Mouse (Mus musculus) testis, postnatal 14 days (tissue): ENCODE measurements around the gene Tssk3.
"Not testable (repeated sequence)": the region's sequence is repeated elsewhere in the genome, so short reads cannot be mapped to it uniquely, and the experiment has no call there.

Source experiments
- DNase-seq: peaks from one replicate; pipeline ENCODE4 v3.0.0; 2021; ENCODE audit warnings: low spot score

Tssk3 gene

DNA sequence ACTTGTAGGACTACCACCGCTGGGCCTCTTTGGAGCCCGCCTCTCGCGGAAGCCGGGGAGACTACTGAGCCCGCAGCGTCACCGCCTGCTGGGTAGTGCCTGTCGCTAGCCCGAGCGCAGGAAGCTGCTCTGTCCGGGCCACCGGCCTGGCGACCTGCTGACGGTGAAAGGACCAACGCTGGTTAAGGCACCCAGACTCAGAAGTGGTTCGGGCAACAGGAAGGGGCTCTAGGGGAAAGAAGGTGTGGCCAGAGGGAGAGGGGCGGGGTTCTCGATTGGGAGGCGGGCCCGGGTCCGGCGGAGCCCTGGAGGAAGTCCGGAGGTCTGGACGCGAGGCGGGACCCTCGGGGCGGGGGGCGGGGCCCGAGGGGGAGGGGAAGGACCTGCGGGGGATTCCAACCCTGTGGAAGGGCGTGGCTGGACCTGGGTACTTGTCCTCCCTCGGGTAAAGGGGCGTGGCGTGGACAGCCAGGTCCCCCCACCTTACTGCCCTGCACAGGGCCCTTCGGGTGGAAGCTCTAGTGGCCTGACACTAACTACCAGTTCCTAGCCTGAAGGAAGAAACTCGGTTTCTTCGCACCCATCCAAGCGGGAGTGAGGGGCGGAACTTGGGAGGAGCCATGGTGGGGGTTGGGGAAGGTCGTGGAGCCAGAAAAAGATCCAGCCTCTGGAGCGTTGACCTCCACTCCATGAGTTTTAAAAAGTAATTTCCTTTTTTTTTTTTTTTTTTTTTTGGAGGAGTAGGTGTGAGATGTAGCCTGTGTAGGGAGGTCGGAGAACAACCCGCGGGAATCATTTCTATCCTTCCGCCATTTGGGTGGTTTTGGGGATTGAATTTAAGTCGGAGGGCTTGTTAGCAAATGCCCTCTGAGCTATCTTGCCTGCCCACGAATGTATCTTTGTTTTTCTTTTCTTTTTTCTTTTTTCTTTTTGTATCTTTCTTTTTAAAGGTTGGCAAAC lies 10.1 kb upstream of the Tssk3 start:
- peak; percentile 91 for DNase-seq

DNA sequence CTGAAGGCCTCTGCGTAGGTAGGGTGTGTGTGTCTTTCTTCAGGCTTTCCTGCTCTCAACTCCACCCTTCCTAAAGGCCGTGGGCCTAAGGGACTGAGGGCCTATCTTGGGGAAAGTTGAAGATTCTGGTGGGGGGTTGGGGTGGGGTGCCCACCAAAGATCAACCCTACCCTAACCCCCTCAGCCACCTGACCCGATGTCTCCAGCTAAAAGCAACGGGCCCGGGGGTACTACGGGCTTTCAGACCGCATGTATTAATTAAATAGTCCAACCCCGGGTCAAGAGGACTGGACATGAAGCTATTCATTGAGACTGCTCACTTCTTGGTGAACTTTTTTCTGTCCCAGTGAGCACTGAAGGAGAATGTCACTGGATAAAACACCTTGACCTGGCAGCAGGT lies 9.2 kb upstream of the Tssk3 start:
- no peak for DNase-seq

DNA sequence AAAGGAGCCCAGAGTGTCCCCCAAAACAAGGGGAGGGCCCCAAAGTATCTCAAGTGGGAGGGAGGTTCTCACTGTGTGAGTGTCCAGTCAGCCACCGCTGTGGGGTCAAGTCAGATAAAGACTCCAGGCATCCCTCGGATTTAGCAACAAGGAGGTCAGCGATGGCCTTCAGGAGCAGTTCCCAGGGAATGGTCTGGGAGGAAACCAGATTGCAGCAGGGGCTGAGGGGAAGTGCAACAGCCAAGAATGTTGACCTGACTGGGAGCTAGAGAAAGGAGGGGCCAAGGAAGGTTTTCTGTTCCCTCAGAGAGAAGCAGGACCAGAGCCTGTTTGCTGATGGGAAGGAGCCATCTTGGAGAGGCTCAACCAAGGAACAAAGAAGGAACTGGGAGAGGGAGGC lies 8.1 kb upstream of the Tssk3 start:
- DNase-seq: peak; percentile 75

DNA sequence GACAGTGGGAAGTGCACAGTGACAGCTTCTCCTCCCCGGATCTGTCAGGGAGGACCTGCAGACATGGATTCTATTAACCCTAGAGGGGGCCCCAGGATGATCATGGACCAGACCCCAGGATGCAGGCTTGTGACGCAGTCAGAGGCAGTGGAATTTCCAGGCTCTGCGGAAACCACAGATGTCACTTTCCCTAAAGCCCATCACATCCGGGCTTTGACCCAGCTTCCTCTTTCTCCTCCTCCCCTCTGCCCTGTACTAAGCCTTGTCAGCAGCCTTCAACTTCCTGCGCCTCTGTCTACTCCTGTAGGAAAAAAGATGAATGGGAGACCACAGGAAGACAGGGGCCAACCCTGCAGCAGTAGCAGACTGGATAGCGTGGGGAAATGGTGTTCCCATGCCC lies 5.8 kb upstream of the Tssk3 start:
- no peak for DNase-seq

DNA sequence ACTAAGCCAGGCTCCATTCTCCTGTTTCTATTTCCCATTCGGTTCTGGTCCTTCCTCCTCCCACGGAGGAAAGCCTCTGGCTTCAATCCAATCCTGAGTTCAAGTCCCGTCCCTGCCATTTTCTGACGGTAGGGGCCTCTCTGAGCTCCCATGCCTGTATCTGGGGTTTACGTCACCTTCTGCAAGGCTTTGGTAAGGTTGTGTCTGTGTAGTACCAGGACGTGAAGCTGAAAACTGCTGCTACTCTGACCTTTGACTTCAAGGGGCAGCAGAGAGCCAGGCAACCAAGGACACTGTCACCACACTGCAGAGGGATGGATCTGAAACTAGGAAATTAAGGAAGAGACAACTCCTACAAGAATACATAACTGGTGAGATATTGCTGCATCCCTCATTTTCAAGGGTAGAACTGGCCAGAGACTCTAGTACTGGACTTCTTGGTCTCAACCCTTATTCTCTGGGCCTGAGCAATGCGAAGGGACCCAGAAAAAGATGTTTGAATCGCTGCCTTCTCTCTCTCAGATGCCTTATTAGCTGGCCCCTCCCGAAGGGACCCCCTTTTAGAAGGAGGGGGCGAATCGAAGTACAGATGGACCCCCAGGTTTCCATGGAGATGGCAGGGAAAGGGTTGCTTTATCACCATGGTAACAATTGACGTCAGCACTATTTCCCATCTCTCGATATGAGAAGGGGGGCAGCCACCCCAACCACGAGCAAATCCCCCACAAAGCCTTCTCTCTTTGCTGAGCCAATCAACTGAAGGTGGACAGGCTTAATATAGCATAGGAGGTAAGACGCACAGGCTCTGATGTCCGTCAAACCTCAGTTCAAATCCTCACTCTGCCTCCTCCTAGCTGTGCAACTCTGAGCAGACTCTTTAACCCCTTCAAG lies 5.1 kb upstream of the Tssk3 start:
- DNase-seq: no peak

DNA sequence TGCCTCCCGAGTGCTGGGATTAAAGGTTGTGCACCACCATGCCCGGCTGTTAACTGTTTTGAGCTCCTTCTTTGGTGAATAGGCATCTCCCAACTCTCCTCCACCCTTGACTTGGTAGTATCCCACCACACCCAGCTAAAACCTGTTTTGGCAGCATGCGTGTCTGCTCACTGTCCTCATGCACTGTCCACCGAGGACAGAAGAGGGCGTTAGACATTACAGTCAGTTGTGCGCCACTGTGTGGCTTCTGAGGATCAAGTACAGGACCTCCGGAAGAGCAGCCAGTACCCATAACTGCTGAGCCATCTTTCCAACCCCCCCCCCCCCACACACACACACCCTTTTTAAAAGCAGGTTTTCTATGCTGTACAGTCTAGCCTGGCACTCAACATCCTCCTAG lies 3.9 kb upstream of the Tssk3 start:
- DNase-seq: no peak

DNA sequence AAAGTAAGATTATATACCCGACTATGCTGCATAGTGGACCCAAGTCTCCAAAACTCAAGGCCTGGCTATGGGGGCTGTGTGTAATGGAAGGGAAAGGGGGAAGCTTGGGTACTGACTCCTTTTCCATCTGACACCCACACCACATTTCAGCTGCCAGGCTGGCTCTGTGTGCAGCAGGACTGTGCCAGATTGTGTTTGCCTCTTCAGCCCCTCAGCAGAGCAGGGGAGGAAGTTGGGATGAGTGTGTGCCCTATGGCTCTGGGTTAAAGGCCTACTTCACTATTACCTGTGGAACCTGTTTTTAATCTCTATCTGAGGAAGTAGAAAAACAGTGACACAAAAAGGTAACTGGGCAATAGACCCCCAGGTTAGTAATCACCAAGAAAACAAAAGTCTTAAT lies 9.7 kb downstream of the Tssk3 start:
- DNase-seq: no peak

DNA sequence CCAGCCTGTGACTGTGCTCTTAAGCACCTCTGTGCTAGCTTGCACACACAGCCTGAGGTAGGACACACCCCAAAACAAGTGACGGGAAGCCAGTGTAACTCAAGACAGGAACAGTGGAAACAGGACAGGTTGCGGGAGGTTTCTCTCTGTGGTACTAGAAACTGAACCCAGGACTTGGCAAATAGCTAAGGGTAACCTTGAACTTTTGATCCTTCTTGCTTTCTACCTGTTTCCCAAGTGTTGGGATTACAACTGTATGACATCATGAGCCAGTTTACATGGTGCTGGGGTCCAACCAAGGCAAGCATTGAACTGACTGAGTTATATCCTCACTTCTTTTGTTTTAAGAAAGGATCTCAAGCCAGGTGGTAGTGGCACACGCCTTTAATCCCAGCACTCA lies 11.0 kb downstream of the Tssk3 start:
- DNase-seq: no peak

DNA sequence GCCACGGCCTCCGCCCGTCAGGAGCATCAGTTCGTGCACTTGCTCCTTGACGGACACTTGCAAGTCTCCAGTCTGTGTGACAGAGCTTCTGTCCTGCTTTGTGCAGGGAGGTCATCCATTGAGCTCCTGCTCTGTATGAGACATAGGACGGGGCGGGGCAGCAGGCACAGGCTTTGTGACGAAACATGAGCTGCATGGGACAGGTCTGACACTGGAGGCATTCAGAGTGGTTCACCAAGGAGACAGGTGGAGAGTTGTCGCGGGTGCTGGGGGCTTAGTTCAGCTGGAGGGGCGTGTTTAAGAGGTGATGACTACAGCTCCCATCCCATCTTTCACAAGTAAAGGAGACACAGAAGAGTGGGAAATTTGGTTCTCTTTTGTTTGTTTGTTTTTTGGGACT lies 14.8 kb downstream of the Tssk3 start:
- DNase-seq: no peak

DNA sequence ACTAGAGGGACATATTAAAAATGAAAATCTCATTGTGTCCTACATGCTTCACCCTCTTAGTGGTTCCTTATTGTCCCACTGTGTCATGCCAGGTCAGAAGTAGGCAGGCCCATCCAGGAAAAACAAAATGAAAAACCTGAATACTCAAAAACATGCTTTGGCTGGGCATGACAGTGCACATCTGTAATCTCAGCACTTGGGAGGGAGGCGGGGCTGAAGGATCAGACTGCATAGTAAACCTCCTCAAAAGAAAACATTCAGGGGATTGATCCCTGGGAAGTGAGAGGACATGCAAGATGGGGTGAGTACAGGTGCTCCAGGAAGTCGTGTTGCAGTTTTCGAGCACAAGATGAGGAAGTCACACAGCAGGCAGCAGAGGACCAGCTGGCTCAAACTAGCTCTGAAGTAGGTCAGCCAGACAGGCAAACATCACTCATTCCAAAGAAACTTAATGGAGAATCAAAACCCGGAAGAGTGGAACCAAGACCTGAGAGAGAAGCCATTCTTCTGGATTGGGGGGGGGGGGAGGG lies 26.5 kb downstream of the Tssk3 start:
- no peak for DNase-seq

DNA sequence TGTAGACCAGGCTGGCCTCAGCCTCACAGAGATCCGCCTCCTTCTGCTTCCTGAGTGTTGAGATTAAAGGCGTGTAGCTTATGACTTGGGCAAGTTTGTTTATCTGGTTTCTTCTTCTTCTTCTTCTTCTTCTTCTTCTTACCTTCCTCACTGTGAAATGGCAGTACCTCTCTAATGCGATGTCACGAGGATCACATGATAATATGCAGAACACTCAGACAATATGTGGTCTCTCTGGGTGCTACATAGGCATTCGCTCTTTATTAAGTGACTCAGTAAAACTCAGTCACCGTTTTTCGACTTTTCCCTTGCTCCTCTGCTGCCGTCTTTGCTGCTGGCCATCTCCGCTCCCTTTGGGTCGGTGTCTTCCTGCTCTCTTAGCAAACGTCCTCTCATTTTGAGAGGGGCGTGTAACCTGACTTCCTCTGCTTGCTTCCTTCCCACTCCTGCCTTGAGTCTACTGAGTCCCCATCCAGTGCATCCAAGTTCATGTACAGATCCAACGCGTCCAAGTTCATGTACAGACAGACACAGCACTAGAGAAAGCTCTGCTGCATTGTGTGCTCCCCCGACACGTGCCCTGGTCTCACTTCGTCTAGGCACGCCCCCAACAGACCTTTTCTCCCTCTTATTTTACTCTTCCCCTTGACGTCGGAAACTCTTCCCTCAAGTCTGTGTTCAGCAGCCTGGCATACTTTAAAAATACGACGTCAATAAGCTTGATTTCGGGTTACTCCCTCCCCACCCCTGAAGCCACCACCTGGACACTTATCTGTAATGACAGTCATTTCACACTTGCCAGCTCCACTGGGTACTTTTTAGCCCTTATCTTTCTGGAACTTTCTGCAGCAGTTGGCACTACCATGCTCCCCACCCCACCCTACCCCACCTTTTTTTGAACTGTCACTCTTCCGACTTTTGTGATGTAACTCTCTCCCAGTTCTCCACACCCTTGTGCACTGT lies 27.4 kb downstream of the Tssk3 start:
- DNase-seq: no peak

DNA sequence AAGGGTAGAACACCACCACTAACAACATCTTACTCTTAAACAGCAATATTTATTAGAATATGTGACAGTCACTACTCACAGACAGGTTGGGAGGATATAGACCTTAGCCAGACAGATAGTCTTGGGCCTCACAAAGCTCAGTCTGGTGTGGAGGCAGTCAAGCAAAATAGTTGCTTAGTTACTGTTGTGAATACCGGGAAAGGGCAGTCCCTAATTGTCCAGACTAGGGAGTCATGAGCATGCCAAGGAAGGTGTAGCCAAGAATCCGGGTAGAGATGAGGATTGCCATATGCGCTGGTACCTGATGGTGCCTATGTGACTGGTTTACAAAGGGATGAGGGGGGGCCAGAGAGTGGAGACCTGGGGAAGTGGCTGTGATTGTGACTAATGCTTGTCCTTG lies 28.7 kb downstream of the Tssk3 start:
- no peak for DNase-seq

DNA sequence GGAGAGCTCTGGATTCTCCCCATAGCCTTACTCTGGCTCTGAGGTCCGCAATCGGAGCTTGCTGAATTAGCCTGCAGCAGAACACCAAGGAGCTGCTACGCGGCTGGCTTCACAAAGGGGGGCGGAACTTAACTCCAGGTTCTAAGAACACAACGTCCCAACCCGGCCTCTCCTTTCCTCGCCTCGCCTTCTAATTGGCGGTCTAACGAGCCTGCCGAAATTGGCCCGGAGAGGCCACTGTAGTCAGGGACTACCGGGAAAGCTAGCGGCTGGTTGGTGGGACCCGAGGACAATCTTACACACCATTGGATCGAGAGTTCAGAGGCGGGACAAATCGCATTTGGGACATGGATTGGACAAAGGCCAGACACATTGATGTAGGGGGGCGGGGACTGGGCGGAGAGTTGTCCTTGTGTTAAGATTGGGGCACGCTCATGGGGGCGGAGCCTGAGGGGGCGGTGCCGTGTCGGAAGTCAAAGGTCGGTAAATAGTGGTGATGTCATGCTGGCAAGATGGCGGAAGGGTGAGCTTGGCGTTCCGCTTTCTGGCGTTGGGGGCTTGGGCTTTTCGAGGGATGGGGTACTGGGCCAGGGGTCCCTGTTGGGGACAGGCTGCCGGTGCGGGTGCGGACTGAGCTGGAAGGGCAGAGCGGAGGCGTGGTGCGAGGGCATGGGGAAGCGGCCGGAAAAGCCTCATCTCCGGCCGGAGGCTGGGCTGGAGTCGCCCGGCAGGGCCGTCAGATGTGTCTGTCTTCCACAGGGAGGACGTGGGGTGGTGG lies 29.4 kb downstream of the Tssk3 start, which contains the start of gene Bsdc1:
Bsdc1 (plus strand) TSS at position 399 of the 778 bp plus-strand sequence.
- DNase-seq: peak; percentile 100

DNA sequence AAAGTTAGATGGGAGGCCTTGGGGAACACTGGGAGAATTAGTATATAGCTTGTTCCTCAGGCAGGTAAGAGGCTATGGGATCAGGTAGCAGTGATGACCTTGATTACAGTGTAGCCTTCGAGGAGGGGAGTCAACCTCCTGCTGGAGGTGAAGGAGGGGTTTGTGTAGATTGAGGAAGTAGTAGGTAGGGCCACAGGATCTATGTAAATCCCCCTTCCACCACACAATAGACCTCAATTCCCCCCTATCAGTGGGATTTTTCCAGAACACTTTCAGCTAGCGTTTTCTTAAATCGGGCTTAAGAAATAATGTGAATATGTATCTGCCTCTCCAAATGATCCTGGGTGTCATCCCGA lies 30.0 kb downstream of the Tssk3 start:
- DNase-seq: no peak

DNA sequence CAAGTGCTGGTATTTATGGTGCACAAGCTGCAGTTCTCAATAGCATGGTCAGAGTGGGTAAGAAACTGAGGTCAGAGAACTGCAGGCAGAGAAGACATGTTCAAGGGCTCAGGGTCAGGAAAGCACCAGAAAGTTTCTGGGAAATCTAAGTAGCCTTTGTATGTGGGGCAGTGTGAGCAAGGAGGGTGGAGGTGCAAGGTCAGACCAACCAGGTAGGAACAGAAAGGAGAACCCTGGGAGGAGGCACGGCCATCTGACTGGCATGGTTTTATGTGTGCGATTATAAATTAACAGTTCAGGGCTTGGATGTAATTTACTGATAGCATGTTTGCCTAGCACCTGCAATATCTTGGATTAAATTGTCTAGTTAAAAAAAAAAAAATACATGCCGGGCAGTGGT lies 31.1 kb downstream of the Tssk3 start:
- no peak for DNase-seq

DNA sequence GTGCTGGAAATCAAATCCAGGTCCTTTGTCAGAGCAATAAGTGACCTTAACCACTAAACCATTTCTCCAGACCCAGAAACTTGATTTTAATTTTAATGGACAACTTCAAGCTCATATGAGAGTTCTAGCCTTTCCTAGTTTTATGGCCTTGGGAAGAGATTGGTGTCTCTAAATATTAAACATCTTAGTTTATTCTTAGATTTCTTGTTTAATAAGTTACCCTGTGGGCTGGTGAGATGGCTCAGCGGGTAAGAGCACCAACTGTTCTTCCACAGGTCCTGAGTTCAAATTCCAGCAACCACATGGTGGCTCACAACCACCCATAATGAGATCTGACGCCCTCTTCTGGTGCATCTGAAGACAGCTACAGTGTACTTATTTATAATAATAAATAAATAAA lies 33.5 kb downstream of the Tssk3 start:
- not testable (repeated sequence) for DNase-seq

DNA sequence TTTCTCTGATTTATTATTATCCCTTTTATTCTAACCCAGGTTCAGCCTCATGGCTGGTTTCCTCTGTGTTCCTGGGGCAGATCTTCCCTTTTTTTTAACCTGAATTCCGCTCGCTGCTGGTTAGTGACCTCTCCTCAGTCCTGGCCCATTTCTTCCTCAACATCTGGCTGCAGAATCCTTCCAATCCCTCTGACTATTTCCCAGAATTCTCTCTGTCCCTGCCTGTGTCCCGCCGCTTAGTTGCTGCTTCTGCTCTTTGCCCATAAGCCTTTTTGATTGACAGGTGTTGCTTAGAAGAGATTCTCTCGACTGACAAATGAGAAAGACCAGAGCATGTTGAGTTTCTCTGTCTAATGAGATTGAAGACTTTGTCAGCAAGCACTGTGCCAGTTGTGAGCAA lies 34.7 kb downstream of the Tssk3 start:
- DNase-seq: no peak

DNA sequence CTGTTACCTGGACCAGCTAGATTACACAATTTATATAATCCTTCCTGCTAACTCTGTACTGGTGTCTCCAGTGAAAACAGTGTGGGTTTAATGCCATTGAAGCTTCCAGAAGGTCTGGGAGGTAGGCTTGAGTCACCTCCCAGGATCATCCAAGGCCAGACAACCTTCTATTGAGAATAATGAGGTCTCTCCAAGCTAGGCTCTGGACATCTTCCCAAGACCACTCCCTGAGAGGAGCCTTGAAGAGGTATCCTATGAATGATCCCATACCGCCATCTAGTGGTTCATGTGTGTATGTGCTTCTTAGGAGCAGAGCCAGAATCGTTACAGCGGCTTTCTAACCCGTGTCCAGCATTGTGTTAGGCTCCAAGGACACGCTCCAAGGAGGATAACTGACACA lies 35.6 kb downstream of the Tssk3 start:
- DNase-seq: peak; percentile 80

DNA sequence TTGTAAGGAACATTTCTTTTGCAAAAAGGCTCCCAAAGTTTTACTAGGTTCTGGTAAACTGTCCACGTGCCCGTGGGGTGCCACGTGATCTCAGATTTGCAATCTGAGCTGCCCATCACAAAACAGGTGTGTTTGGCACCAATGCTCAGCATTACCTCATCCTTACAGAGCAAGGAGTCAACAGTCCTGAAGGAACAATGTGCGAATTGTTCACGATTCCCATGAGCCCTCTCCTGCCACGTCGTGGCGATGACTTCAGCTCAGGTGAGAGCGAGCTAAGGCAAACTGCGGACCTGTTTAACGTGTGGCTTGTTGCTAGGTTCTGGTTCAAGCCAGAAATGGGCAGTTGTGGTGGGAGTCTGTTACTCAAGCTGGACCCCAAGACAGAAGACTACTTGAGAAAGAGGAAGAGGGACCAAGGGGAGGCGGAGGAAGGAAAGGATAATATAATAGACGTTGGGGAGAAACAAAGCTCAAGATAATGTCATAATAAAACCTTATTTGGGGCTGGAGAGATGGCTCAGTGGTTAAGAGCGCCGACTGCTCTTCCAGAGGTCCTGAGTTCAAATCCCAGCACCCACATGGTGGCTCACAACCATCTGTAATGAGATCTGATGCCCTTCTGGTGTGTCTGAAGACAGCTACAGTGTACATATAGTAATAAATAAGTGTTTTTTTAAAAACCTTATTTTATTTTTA lies 39.2 kb downstream of the Tssk3 start:
- DNase-seq: no peak

DNA sequence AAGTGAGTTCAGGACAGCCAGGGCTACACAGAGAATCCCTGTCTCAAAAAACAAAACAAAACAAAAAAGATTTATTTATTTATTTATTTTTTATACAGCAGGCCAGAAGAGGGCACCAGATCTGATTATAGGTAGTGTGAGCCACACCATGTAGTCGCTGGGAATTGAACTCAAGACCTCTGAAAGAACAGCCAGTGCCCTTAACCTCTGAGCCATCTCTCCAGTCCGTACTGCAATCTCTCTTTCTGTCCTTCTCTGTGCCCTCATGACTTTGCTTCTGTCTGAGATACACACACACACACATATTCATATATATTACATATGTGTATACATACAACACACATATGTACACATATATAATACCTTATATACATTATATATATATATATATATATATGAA lies 40.0 kb downstream of the Tssk3 start:
- DNase-seq: no peak
